Mouse (Mus musculus): ENCODE measurements around the gene Qprt.

- no peak for TF ChIP-seq CTCF (IDR thresholded peaks at IDR 0.05; ENCODE audit: borderline replicate concordance, extremely low read depth, insufficient read depth, insufficient read length)
- no peak for TF ChIP-seq POLR2A (IDR thresholded peaks at IDR 0.05; ENCODE audit: borderline replicate concordance, extremely low read depth, insufficient read depth, insufficient read length, poor library complexity, severe bottlenecking)
Observed at GRCm38 (mm10) chr7:127140623-127141404, 18.8 kb upstream of the Qprt start.
